Mouse (Mus musculus) retina, postnatal 1 day (tissue): ENCODE measurements around the gene Slc51a.

Experiments
- DNase-seq: peaks from one replicate; pipeline ENCODE4 v3.0.0-alpha.2; 2012

Gene Slc51a

GRCm38 (mm10) chr16:32427506-32427905 lies 60.2 kb downstream of the Slc51a start:
- DNase-seq: no peak
